Mouse (Mus musculus) embryo, embryonic 9.5 days (tissue): Measurements from ENCODE around the gene Vcl.

Experiments used
- DNase-seq: peaks from one replicate; pipeline ENCODE4 v3.0.0-alpha.2; 2017; ENCODE audit errors: extremely low spot score

Vcl gene

GRCm38 (mm10) chr14:20928848-20929745 lies at the start of gene Vcl:
Vcl (plus strand) TSS chr14:20929398.
- peak; percentile 99 for DNase-seq

DNA sequence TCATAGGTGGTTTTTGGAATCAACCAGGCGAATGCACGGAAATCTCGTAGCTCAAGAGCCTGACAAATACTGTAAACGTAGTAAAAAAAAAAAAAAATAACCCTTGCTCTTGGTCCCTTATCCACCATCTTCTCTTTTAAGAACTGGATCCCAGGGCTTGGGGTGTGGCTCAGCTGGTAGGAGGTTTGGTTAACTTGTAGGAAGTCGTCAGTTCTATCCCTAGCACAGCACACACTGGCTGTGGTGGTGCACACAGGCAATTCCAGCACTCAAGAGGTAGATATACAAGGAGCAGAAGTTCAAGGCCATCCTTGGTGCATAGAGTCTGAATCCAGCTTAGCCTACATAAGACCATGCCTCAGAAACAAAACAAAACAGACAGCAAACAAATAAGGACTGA lies 44.5 kb upstream of the Vcl start:
- no peak for DNase-seq

- DNase-seq, result peak; percentile 21
Measured at GRCm38 (mm10) chr14:20885091-20885888, 43.9 kb upstream of the Vcl start.

- DNase-seq, result peak; percentile 31
Measured at GRCm38 (mm10) chr14:20886266-20886665, 42.9 kb upstream of the Vcl start.

- no peak for DNase-seq
Measured at GRCm38 (mm10) chr14:20887541-20888085, 41.6 kb upstream of the Vcl start.

DNA sequence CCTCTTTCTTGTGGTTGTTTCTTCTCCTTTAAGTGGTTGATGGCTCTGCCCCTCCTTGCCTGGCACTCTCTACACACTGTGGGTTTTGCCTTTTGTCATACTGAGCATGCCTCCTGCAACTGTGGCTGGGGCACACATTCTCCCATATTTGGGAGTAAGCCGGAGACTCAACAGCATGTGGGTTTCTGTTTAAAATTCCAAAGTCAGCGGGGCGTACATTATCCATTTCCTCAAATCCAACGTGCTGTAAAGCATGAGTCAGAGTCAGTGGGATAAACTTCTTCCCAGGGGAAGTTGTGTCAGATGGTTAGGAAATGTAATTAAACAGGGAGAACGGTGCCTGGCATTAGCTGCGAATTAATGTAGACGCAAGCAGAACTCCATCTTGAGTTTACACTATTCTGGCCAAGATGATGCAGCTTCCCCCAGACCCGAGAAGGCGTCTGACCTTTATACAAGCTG lies 37.2 kb upstream of the Vcl start:
- DNase-seq, result peak; percentile 35

- no peak for DNase-seq
Measured at GRCm38 (mm10) chr14:20893815-20894214, 35.4 kb upstream of the Vcl start.

GRCm38 (mm10) chr14:20901267-20901666 lies 27.9 kb upstream of the Vcl start:
- DNase-seq, result no peak

DNA sequence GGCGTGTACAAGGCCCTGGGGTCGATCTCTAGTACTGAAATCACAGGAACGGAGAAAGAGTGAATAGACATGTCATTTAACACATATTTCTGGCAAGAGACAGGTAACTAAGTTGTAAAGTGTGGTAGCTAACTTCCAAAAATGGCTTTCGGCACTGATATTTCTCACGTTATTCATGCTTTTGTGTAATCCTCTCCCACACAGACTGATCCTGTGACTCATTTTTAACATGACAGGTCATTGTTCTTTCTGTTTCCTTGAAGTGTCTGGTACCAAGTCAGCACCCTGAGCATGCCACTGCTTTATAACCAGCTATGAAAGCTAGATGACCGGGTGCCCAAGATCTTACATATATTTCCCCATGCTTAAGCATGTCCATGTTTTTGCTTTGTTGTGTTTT lies 26.1 kb upstream of the Vcl start:
- DNase-seq, result no peak

GRCm38 (mm10) chr14:20911811-20912210 lies 17.4 kb upstream of the Vcl start:
- DNase-seq, result no peak

GRCm38 (mm10) chr14:20914415-20914814 lies 14.8 kb upstream of the Vcl start:
- DNase-seq, result no peak

DNA sequence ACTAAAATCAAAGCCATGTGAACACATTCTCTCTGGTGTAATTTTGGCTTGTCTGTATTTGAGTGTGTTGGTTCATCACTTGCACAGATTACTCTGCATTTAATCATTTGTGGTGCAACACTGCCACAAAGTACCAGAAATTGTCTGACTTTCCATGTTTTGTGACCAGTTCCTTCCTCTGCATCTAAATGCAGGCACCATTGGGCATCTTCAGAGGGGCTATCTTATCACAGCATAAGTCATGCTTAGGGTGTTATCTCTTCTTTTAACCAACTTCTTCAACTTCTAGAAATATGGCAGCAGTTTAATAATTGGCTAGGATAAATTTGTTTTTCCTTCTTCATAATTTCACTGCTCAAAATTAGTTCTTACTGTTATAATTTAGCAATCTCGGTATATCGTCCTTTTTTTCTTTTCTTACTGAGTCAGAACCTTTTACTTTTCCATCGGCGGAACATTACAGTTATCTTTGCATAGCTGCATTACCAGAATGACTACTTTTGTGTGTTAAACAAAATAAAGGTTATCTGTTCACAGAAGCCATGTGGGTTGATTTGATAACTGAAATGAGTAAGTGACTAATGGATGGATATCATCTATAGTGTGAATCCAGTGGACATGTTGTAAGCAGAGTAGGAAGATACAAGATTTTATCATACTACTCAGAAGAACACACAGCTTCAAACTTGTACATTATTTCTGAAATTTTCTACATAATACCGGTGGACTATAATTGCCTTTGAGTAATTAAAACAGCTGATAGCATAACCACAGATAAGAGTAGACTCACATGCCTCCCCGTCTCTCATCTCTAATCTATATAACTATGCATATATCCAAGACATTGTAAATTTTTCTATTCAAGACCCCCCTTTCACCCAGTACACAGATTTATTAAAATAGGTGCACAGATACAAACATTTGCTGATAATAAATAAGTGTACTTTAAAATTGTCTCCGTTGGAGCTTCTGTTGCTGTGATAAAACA lies 12.3 kb upstream of the Vcl start:
- DNase-seq, result no peak

DNA sequence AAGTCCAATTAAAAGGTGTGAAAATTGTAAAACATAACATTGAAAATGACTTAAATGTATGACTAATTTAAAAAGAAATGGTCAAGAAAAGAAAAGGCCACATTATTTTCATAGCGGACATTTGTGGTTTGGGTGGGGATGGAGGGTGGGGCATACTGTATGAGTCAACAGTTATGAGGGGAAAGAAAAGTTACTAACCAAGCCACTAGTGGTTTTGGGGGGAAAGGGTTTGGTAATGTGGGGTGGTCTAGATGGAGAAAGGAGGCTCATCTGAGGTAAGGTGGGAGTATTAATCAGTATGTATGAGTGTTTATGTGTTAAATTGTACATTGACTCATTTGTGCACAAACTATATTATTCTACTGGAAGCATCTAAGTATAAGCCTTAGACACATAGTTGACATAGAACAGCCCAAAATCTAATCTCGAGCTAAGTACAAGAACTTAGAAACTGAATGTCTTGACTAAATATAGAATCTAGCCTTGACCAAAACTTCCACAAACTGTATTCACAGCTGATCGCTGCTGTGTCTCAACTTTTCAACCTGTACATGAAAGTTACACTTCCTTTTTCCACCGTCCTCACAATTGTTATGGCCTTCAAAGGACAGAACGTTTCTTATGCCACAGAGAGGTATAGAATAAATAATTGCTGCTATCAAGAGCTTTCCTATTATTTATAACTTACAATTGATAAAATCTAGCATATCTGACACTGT lies 5.0 kb upstream of the Vcl start:
- no peak for DNase-seq

- DNase-seq, result no peak
Measured at GRCm38 (mm10) chr14:20927470-20928307, 1.5 kb upstream of the Vcl start.

DNA sequence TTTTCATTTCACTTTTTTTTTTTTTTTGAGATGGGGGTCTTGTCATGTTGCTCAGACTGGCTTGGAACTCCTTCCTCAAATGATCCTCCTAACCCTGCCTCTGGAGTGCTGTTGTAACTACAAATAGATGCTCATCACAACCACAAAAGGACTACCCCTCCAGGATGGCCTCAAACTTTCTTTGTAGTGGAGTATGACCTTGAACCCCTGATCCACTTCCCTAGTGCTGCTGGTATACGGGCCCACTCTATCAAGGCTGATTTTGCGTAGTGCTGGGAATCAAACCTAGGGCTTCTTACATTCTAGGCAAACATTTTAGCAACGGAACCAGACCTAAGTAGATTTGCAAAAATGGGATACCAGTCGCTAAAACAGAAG lies 901 bp upstream of the Vcl start:
- no peak for DNase-seq

GRCm38 (mm10) chr14:20929814-20930434 lies 726 bp downstream of the Vcl start:
- peak; percentile 42 for DNase-seq

DNA sequence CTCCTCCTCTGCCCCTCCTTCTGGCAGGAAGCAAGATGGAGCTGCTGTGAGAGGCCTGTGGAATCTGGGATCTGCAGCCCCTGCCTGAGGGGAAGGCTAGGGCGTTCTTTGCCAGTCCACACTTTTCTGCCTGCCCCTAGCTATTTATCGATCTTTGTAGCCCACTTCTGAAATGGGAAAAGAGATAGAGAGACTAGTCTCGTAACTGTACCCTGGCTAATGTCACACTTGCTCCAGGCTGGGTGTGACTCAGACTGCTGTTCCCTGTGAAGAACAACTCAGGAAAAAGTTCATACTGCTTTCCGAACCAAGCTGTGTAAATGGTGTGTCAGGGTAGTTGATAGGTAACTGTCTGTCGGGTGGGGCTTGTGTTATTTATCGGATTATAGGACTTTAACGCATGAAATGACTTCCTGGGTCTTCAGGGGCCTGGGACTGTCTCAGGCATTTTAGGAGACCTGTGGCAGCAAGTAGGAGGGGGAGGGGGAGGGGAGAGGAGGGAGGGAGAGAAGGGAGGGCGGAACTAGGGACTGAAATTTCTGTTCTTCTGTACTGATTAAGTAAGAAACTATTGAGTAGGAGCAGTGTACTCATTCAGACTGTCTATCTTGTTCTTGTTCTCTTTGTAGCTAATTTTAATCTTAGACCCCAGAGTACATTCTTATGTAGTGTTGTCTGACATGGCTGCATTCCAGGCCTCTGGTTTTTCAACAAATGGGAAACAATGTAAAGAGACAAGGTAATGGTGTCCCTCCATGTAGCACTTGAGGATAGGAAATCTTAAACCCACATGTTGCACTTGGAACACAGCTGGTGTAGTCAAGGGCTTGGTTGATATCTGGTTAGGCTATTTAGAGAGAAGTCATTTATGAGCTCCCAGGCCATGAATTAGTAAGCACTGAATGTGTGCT lies 1.5 kb downstream of the Vcl start:
- peak; percentile 29 for DNase-seq

DNA sequence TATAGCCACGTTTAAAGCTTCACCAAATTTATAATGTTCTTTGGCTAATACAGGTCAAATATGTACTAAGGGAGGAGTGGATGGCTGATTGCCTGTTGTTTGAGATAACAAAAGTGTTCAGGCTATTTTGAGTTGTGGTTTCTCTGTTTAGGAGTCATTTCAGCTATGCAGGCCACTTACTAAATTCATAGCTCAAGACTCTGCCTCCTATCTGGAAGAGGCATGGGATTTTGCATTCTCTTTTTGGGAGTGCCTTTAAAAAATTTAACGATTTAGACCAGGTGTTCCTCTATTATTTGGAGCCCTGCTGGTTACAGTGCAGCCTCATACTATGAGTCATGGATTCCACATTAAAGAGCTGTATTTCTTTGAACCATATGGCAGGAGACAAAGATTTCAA lies 9.2 kb downstream of the Vcl start:
- DNase-seq, result no peak
